Mouse (Mus musculus): ENCODE measurements around the gene Zbtb38. TPM values are rescaled to one million over a fixed set of nuclear protein-coding genes. Genes with fewer than 3 reads are reported as not detected.

The Zbtb38 gene
- 10 to 100 TPM; 65.0 to 65.8 TPM for total RNA-seq (2021)
- long read RNA-seq, partial matches to known transcripts = 0 of 4 reads
- long read RNA-seq, other reads (novel, unspliced or antisense) = 3 of 4 reads

DNA sequence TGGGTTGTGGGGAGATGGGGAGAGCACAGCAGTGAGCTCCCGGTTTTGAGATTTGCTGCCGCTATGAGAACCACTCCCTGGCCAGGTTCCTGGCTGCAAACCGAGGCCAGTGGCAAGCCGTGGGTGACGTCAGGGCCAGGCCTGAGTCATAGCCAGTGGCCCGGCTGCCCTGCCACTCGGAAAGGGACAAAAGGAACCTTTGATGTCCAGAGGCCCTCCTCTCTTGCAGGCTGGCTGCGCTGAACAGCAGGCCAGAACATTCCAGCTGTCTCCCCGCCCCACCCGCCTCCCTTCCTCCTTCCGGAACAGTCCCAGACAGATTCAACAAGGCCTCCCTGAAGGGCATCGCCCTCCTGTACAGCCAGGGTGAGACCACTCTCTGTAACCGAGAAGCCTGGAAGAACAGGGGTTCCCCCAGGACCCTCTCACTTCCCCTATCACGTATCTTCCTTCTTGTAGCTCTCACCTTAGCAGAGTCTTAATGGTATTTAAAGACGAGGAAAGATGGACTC, at the start of gene Zbtb38:
TSS of gene Zbtb38 (minus strand) at position 229 of the 512 bp plus-strand sequence.
- DNase-seq (ENCODE audit: low spot score in 2 of 2) = peak in 1 of 2 experiments; percentile 76

GRCm38 (mm10) chr9:96800131-96800825, 47.6 kb upstream of the Zbtb38 start:
- peak in 1 of 2 experiments; percentile 9 for DNase-seq (ENCODE audit: low spot score in 2 of 2)

- no peak for DNase-seq (ENCODE audit: low spot score in 2 of 2)
These were observed 44.7 kb upstream of the Zbtb38 start for GRCm38 (mm10) chr9:96797311-96797710.

DNA sequence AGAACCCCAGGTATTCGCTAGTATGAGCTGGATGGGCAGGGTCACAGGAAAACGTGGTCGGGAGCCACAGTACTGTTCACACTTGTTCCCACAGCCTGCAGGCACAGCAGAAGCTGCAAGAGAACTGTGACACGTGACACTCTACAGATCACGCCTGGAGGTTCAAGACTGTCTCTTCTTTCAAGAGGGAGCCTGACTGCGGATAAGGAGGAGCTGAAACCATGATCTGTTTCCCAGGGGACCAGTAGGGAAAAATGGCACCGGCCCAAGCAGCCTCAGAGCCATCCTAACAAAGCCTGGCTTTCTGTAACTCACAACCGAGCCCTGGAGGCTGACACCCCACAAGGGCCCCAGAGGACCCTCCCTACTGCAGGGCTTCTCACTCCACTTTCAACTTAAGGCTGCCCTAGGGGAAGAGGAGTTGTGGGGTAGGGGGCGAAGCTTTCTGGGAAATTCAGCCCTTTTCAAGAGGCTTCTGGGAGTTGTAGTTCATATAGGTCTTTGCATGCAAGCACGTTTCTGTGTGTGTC, 42.8 kb upstream of the Zbtb38 start:
- peak; percentile 15 to 58 for DNase-seq (ENCODE audit: low spot score in 2 of 2)

DNA sequence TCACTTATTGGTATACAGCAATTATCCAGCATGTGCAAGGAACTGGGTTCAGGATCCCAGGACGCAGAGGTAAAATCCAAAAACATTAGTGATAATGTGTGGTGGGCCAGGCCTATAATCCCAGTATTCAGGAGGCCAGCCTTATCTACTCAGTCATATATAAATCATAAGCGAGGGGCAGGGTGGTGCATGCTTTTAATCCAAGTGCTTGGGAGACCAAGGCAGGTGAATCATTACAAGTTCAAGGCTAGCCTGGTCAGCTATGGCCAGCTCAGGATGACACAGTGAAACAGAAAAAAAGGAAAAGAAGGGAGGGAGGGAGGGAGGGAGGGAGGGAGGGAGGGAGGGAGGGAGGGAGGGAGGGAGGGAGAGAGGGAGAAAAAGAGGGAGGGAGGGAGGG, 42.0 kb upstream of the Zbtb38 start:
- DNase-seq (ENCODE audit: low spot score in 2 of 2) = no peak

DNA sequence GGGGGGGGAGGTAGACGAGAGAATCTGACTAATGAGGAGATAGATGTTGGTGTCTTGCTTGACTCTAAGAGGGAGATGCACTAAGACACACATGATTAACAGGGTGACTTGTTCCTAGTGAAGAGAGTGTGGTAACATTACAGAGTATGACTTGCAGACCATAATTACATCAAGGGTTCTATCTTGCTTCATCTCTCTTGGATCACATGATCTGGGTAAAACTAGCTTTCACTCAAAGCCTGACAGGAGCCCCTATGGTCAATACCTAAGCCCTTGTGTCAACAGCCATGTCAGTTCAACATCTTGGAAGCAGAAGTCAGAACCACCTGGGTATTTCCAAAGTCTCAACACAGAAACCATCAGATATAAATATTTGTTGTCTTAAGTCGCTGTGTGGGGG, 39.9 kb upstream of the Zbtb38 start:
- no peak for DNase-seq (ENCODE audit: low spot score in 2 of 2)

- DNase-seq (ENCODE audit: low spot score in 2 of 2) = no peak
These were observed 37.9 kb upstream of the Zbtb38 start for GRCm38 (mm10) chr9:96790389-96791007.

- no peak for DNase-seq (ENCODE audit: low spot score in 2 of 2)
These were observed 37.3 kb upstream of the Zbtb38 start for GRCm38 (mm10) chr9:96789906-96790305.

GRCm38 (mm10) chr9:96787797-96788196, 35.2 kb upstream of the Zbtb38 start:
- DNase-seq (ENCODE audit: low spot score in 2 of 2) = no peak

DNA sequence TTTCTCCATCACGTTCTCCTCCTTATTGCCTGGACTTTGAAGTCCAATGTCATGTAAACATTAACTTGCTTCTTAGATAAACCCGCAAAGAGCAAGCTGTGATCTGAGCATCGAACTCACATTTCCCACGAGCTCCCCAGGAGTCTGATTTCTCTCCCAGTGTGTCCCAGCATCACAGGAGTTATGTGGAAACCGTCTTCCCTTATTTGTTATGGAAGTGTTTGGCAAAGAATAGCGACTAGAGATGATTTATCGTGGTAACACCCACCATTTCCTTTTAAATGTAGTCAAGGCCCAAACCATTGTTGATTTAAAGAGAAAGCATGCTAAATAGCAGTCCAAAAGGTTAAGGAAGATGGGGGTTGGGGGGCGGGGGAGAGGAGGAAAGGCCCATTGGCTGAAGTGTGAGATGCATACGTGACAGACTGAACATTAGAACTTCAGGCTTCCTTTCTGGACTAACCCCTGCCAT, 33.3 kb upstream of the Zbtb38 start:
- DNase-seq (ENCODE audit: low spot score in 2 of 2) = no peak

DNA sequence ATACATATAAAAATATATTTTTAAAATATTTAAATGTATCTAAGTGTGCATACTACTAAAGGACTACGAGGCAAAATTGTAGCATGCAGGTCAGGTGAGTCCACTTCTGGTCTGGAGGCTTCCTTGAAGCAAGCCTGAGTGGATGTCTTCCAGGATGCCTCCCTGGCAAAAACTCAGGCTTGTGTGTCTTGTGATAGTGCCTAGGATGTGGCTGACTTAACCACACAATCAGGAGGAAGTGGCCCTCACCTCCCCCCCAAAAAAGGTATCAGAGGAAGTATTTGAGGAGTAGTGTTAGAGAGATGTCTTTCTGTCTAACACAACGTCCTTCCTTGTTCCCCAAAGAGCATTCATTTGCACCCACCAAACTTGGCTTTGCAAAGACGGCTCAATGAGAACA, 32.6 kb upstream of the Zbtb38 start:
- no peak for DNase-seq (ENCODE audit: low spot score in 2 of 2)

GRCm38 (mm10) chr9:96783667-96784066, 31.0 kb upstream of the Zbtb38 start:
- no peak for DNase-seq (ENCODE audit: low spot score in 2 of 2)

DNA sequence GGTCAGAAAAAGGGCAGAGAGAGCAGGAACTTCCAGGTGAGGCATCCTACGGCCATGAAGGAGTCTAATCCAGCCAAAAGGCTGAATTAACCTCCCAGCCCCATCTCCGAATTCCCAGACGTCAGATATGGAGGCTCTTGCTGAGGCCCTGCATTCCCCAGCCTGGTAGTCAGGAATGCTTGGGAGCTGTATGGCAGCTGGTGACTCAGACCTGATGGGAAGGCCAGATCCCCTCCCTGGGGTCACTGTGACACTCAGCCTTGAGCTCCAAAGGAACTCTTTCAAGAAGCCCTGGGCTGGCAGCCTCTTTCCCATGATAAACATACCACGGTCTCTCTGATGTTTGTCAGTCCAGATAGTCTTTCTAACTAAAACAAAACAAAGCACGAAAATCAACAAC, 30.6 kb upstream of the Zbtb38 start:
- DNase-seq (ENCODE audit: low spot score in 2 of 2) = no peak

GRCm38 (mm10) chr9:96782062-96782461, 29.4 kb upstream of the Zbtb38 start:
- DNase-seq (ENCODE audit: low spot score in 2 of 2) = no peak

DNA sequence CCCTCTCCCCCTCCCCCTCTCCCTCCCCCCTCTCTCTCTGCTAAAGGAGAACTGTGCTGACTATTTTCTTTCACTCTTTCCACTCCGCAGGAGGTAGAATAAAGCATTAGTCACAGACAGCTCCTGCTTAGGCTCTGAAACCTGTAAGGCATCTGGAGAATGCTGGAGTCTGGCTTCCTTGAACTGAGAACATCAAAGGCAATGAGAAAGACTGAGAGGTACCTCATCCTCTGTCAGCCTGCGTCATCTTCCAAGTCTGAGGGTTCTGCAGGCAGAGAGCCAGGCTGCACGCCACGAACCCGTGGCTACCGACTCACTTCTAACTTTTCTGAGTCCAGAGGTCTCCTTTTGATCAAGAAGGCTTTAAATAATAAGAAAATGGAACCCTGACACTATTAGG, 20.5 kb upstream of the Zbtb38 start:
- no peak for DNase-seq (ENCODE audit: low spot score in 2 of 2)

DNA sequence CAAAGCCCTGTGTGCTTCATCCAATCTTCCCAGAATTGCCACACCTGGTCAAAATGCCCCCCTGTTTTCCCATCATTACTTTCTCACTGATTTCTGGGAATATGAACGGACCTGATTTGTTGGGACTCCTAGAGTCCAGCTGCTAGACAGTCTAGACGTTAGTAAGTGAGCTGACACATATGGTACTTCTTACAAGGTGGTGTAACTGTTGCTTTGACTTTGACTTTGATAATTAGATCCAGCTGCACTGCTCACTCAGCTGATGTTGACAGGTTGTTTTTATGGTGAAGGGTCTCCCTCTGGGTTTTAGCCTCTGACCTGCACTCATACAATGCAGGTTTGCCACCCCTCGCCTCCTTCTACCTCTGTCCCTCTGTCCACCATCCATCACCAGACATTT, 17.8 kb upstream of the Zbtb38 start:
- no peak for DNase-seq (ENCODE audit: low spot score in 2 of 2)

DNA sequence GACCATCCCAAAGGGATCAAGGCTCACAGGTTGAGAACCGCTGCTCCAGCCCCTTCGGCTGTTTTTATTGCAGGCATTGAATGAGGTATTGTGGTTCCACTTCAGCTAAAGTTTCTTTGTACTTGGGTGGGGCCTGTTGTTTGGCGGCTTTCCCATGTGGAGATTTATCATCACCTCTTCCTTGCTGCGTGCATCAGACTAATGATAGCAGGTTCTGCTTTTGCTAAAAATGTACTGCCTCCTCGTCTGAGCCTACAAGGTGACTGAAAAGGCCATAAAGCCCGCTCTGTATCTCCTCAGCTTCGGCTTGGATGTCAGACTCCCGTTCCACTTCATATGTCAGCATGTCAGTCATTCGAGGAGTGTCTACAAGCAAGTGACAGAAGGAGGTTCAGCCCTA, 17.0 kb upstream of the Zbtb38 start:
- no peak for DNase-seq (ENCODE audit: low spot score in 2 of 2)

- DNase-seq (ENCODE audit: low spot score in 2 of 2) = no peak
These were observed 15.2 kb upstream of the Zbtb38 start for GRCm38 (mm10) chr9:96767874-96768273.

DNA sequence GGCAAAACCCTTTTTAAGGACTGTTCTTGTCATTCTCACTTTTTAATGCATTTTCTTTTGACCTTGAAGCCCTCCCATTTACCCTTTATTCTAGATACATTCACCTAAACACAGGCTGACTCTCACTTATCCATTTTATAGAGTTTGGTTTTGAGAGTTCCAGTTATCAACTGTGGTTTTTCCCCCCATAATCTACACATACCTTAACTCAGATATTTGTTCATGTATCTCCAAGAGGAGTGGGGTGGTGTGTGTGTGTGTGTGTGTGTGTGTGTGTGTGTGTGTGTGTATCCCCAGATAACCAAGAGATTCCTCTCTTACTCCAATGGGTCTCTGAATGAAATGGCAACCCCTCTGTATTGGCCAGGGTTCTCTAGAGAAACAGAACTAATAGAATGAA, 13.4 kb upstream of the Zbtb38 start:
- no peak for DNase-seq (ENCODE audit: low spot score in 2 of 2)

DNA sequence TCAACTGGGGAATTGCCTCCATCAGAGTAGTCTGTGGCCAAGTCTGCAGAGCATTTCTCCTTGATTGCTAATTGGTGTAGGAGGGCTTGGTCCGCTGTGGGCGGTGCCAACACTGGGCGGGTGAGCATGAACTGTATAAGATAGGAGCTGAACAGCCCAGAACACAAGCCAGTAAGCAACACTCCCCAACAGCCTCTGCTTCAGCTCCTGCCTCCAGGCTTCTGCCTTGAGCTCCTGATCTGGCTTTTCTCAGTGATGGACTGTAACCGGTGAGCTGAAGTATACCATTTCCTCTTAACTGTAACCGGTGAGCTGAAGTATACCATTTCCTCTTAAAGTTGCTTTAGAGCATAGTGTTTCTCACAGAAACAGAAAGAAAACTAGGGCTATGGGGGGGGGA, 12.8 kb upstream of the Zbtb38 start:
- no peak for DNase-seq (ENCODE audit: low spot score in 2 of 2)

GRCm38 (mm10) chr9:96763847-96764631, 11.4 kb upstream of the Zbtb38 start:
- DNase-seq (ENCODE audit: low spot score in 2 of 2) = no peak

- no peak for DNase-seq (ENCODE audit: low spot score in 2 of 2)
These were observed 10.4 kb upstream of the Zbtb38 start for GRCm38 (mm10) chr9:96763025-96763424.
